Mouse (Mus musculus) liver, embryonic 16.5 days (tissue): ENCODE measurements at regions not wholly inside any gene's neighbourhood (a gene's known extent, or its start where the extent isn't known, plus 50 kb on each side); places are given as distances from the start of the nearest gene placed in this dataset.

Source experiments
- ATAC-seq: fragments of 200-750 bp; cut with Nextera tagmentation; 2 replicates; pipeline ENCODE4 v1.8.0; 2017; ENCODE audit warnings: low read depth, mild to moderate bottlenecking, moderate number of reproducible peaks, moderate library complexity
- H3K27ac ChIP-seq: fragments of 300-500 bp; sonication (generic); 2 replicates; pipeline ENCODE4 v1.5.1; 2014; ENCODE audit warnings: mild to moderate bottlenecking, low read length
- H3K27me3 ChIP-seq: fragments of 300-500 bp; sonication (generic); 2 replicates; pipeline ENCODE4 v1.6.1; 2014; ENCODE audit warnings: low read depth, low read length, mixed read lengths; ENCODE audit not compliant: control insufficient read depth, insufficient read depth
- H3K36me3 ChIP-seq: fragments of 300-500 bp; sonication (generic); 2 replicates; pipeline ENCODE4 v1.6.1; 2014; ENCODE audit warnings: mild to moderate bottlenecking; ENCODE audit not compliant: control insufficient read depth, insufficient read depth
- H3K4me1 ChIP-seq: fragments of 300-500 bp; sonication (generic); 2 replicates; pipeline ENCODE4 v1.6.1; 2014; ENCODE audit warnings: low read depth, low read length, mixed read lengths; ENCODE audit not compliant: control insufficient read depth
- H3K4me2 ChIP-seq: fragments of 300-500 bp; sonication (generic); 2 replicates; pipeline ENCODE4 v1.6.1; 2014; ENCODE audit warnings: low read depth, low read length, mixed read lengths
- H3K4me3 ChIP-seq: fragments of 300-500 bp; sonication (generic); 2 replicates; pipeline ENCODE4 v1.5.1; 2014; ENCODE audit warnings: low read depth, mild to moderate bottlenecking, low read length
- H3K9ac ChIP-seq: fragments of 300-500 bp; sonication (generic); 2 replicates; pipeline ENCODE4 v1.6.1; 2014; ENCODE audit warnings: low read depth, low read length
- H3K9me3 ChIP-seq: fragments of 300-500 bp; sonication (generic); replicated peaks from 2 replicates; pipeline ENCODE4 v1.6.1; 2016; ENCODE audit warnings: low read length; ENCODE audit not compliant: control insufficient read depth
- WGBS: fragments of 180-500 bp; shearing (Covaris S2); extraction: QIAGEN DNeasy Blood & Tissue Kit; methylation state at CpG from one replicate; pipeline ENCODE4 v1.1.7; 2014; ENCODE audit not compliant: insufficient replicate concordance; 5-methylcytosine and 5-hydroxymethylcytosine counted together

GRCm38 (mm10) chr5:64527962-64528361 is 275.2 kb upstream of the Klf3 start:
- Histone ChIP-seq H3K4me2 (no peak overlapping the region), H3K9ac (no peak overlapping the region), H3K4me3 (no peak overlapping the region), H3K27ac (no peak overlapping the region), H3K9me3 (no peaks in the 10 kb centered on the region), H3K27me3 (no peaks in the 10 kb centered on the region), H3K36me3 (no peaks in the 10 kb centered on the region), H3K4me1 (peaks cover 5% of the 10 kb centered on the region)
- WGBS = 69% methylated on average over 3 of the region's 3 CpGs
- no peak for ATAC-seq

GRCm38 (mm10) chr5:64534371-64534770 is 268.8 kb upstream of the Klf3 start:
- H3K4me2 ChIP-seq = no peak overlapping the region
- no peaks in the 10 kb centered on the region for H3K36me3 ChIP-seq
- H3K9me3 ChIP-seq = no peaks in the 10 kb centered on the region
- H3K9ac ChIP-seq = no peak overlapping the region
- no peak for ATAC-seq
- no peaks in the 10 kb centered on the region for H3K27me3 ChIP-seq
- H3K4me1 ChIP-seq = no peaks in the 10 kb centered on the region
- WGBS = 70% methylated on average over 4 of the region's 4 CpGs
- no peak overlapping the region for H3K4me3 ChIP-seq
- no peak overlapping the region for H3K27ac ChIP-seq

GRCm38 (mm10) chr5:64534947-64535346 is 268.2 kb upstream of the Klf3 start:
- no peak overlapping the region for H3K4me2 ChIP-seq
- no peaks in the 10 kb centered on the region for H3K4me1 ChIP-seq
- H3K27ac ChIP-seq = no peak overlapping the region
- no peaks in the 10 kb centered on the region for H3K36me3 ChIP-seq
- no peak for ATAC-seq
- no peaks in the 10 kb centered on the region for H3K9me3 ChIP-seq
- no peaks in the 10 kb centered on the region for H3K27me3 ChIP-seq
- no peak overlapping the region for H3K4me3 ChIP-seq
- H3K9ac ChIP-seq = no peak overlapping the region
- 83% methylated on average over 6 of the region's 6 CpGs for WGBS

- no peaks in the 10 kb centered on the region for H3K27me3 ChIP-seq
- no peaks in the 10 kb centered on the region for H3K36me3 ChIP-seq
- no peak overlapping the region for H3K4me2 ChIP-seq
- H3K9me3 ChIP-seq = no peaks in the 10 kb centered on the region
- H3K9ac ChIP-seq = no peak overlapping the region
- H3K4me3 ChIP-seq = no peak overlapping the region
- H3K4me1 ChIP-seq = no peaks in the 10 kb centered on the region
- WGBS = 77% methylated on average over 4 of the region's 4 CpGs
- no peak for ATAC-seq
- H3K27ac ChIP-seq = no peak overlapping the region
Observed at GRCm38 (mm10) chr5:64535546-64535945, 267.6 kb upstream of the Klf3 start.

GRCm38 (mm10) chr5:64536393-64537112 is 266.6 kb upstream of the Klf3 start:
- no peaks in the 10 kb centered on the region for H3K4me1 ChIP-seq
- no peak overlapping the region for H3K4me2 ChIP-seq
- no peaks in the 10 kb centered on the region for H3K27me3 ChIP-seq
- H3K9me3 ChIP-seq = no peaks in the 10 kb centered on the region
- no peak overlapping the region for H3K4me3 ChIP-seq
- no peak overlapping the region for H3K9ac ChIP-seq
- ATAC-seq = no peak
- WGBS = 58% methylated on average over 20 of the region's 20 CpGs
- no peak overlapping the region for H3K27ac ChIP-seq
- no peaks in the 10 kb centered on the region for H3K36me3 ChIP-seq

- H3K9ac ChIP-seq = no peak overlapping the region
- H3K4me2 ChIP-seq = no peak overlapping the region
- no peaks in the 10 kb centered on the region for H3K9me3 ChIP-seq
- no peak overlapping the region for H3K27ac ChIP-seq
- ATAC-seq = no peak
- no peaks in the 10 kb centered on the region for H3K36me3 ChIP-seq
- H3K27me3 ChIP-seq = no peaks in the 10 kb centered on the region
- no peak overlapping the region for H3K4me3 ChIP-seq
- no peaks in the 10 kb centered on the region for H3K4me1 ChIP-seq
- WGBS = 51% methylated on average over 10 of the region's 10 CpGs
Observed at GRCm38 (mm10) chr5:64537113-64537780, 265.9 kb upstream of the Klf3 start.

- no peak overlapping the region for H3K4me2 ChIP-seq
- no peaks in the 10 kb centered on the region for H3K4me1 ChIP-seq
- H3K9ac ChIP-seq = no peak overlapping the region
- no peak overlapping the region for H3K4me3 ChIP-seq
- no peak for ATAC-seq
- no peaks in the 10 kb centered on the region for H3K36me3 ChIP-seq
- no peaks in the 10 kb centered on the region for H3K9me3 ChIP-seq
- no peaks in the 10 kb centered on the region for H3K27me3 ChIP-seq
- no peak overlapping the region for H3K27ac ChIP-seq
Observed at GRCm38 (mm10) chr5:64541765-64542164, 261.4 kb upstream of the Klf3 start.

- H3K4me3 ChIP-seq = no peak overlapping the region
Observed at GRCm38 (mm10) chr5:64555931-64556330, 247.3 kb upstream of the Klf3 start.

More at GRCm38 (mm10) chr5:64555931-64556330, 247.3 kb upstream of the Klf3 start:
- H3K27ac ChIP-seq = no peak overlapping the region
- H3K36me3 ChIP-seq = no peaks in the 10 kb centered on the region
- no peaks in the 10 kb centered on the region for H3K4me1 ChIP-seq
- ATAC-seq = no peak
- H3K27me3 ChIP-seq = no peaks in the 10 kb centered on the region
- H3K9me3 ChIP-seq = no peaks in the 10 kb centered on the region
- H3K4me2 ChIP-seq = no peak overlapping the region
- H3K9ac ChIP-seq = no peak overlapping the region
- 77% methylated on average over 7 of the region's 7 CpGs for WGBS
